Mouse (Mus musculus) megakaryocyte progenitor cell, adult 5-6 weeks (primary cell): ENCODE data around the gene Crygn. TPM values are rescaled to one million over a fixed set of nuclear protein-coding genes. Genes with fewer than 3 reads are reported as not detected.
A peak's percentile ranks its signal among the peaks of the same experiment; 100 is the strongest.

ENCODE experiments used
- ATAC-seq: replicated peaks from 2 replicates; pipeline ENCODE4 v1.8.0; 2016; ENCODE audit warnings: mild to moderate bottlenecking, moderate TSS enrichment, inconsistent platforms; ENCODE audit not compliant: poor library complexity
- total RNA-seq, 2 experiments: library from RNA; stranded (forward) in 1 of 2; stranded (reverse) in 1 of 2; fragments of 157-497, 149-512 nt in 1 of 2; fragments of 200-1000 nt in 1 of 2; gene quantifications; 2 replicates each; pipeline versions ENCODE4 v1.2.3 to v1.2.4; 2015 to 2017

Gene Crygn
- total RNA-seq, 2 experiments from 2014 or later = not detected

GRCm38 (mm10) chr5:24749731-24750130 is 8.1 kb downstream of the Crygn start:
- no peak for ATAC-seq

- ATAC-seq = no peak
Measured at GRCm38 (mm10) chr5:24747533-24747932, 10.3 kb downstream of the Crygn start.

GRCm38 (mm10) chr5:24743956-24744355 is 13.9 kb downstream of the Crygn start:
- ATAC-seq = no peak

- ATAC-seq = no peak
Measured at GRCm38 (mm10) chr5:24741172-24741885, 16.5 kb downstream of the Crygn start.

GRCm38 (mm10) chr5:24739141-24739753 is 18.6 kb downstream of the Crygn start:
- peak; percentile 82 for ATAC-seq

- no peak for ATAC-seq
Measured at GRCm38 (mm10) chr5:24738517-24738916, 19.3 kb downstream of the Crygn start.

- no peak for ATAC-seq
Measured at GRCm38 (mm10) chr5:24737595-24737994, 20.2 kb downstream of the Crygn start.

- ATAC-seq = peak; percentile 52
Measured at GRCm38 (mm10) chr5:24733771-24734426, 23.9 kb downstream of the Crygn start.

- ATAC-seq = no peak
Measured at GRCm38 (mm10) chr5:24733134-24733533, 24.7 kb downstream of the Crygn start.

- no peak for ATAC-seq
Measured at GRCm38 (mm10) chr5:24730986-24731385, 26.8 kb downstream of the Crygn start.

GRCm38 (mm10) chr5:24730488-24730871 is 27.3 kb downstream of the Crygn start, which contains the start of gene Wdr86:
TSS of gene Wdr86 (minus strand) at chr5:24730727.
- ATAC-seq = no peak

GRCm38 (mm10) chr5:24729797-24730487 is 27.9 kb downstream of the Crygn start:
- ATAC-seq = peak; percentile 5; the same call in 1 of the 2 replicates

GRCm38 (mm10) chr5:24726901-24727836 is 30.6 kb downstream of the Crygn start:
- peak; percentile 30 for ATAC-seq

GRCm38 (mm10) chr5:24725897-24726296 is 31.9 kb downstream of the Crygn start:
- no peak for ATAC-seq

GRCm38 (mm10) chr5:24724805-24725204 is 33.0 kb downstream of the Crygn start:
- ATAC-seq = no peak

GRCm38 (mm10) chr5:24724270-24724634 is 33.6 kb downstream of the Crygn start:
- ATAC-seq = no peak

GRCm38 (mm10) chr5:24723527-24724269 is 34.1 kb downstream of the Crygn start:
- no peak for ATAC-seq

GRCm38 (mm10) chr5:24719852-24720251 is 38.0 kb downstream of the Crygn start:
- peak; percentile 68 for ATAC-seq

- no peak for ATAC-seq
Measured at GRCm38 (mm10) chr5:24718076-24718475, 39.7 kb downstream of the Crygn start.

GRCm38 (mm10) chr5:24713987-24714386 is 43.8 kb downstream of the Crygn start:
- no peak for ATAC-seq
